Mouse (Mus musculus) MEL (cell line): ENCODE data around the gene Igf2bp3. TPM values are rescaled to one million over a fixed set of nuclear protein-coding genes. Genes with fewer than 3 reads are reported as not detected.

Source experiments
- DNase-seq: peaks from one replicate; pipeline ENCODE4 v3.0.0; 2011; ENCODE audit warnings: low read depth, low spot score
- H3K27ac ChIP-seq: 2 replicates; pipeline ENCODE4 v1.5.1; 2012; ENCODE audit warnings: low read depth, mild to moderate bottlenecking, control low read depth, low read length, moderate library complexity; ENCODE audit not compliant: control insufficient read depth
- H3K27me3 ChIP-seq, 2 experiments: fragments of 150-350 bp in 1 of 2; sonication (generic) in 1 of 2; 2 replicates each; pipeline ENCODE4 v1.6.1; 2012; ENCODE audit warnings: low read length in 2 of 2, mild to moderate bottlenecking in 2 of 2, improper control_type of control experiment in 1 of 2, moderate library complexity in 1 of 2; ENCODE audit not compliant: insufficient read depth in 2 of 2, control insufficient read depth in 1 of 2
- H3K36me3 ChIP-seq, 2 experiments: 2 replicates each; pipeline ENCODE4 v1.6.1; 2012 to 2014; ENCODE audit warnings: low read length in 2 of 2, improper control_type of control experiment in 1 of 2, inconsistent platforms in 1 of 2, mild to moderate bottlenecking in 1 of 2; ENCODE audit not compliant: insufficient read depth in 2 of 2, control insufficient read depth in 1 of 2
- H3K4me1 ChIP-seq, 2 experiments: fragments of 150-350 bp in 1 of 2; sonication (generic) in 1 of 2; 2 replicates each; pipeline ENCODE4 v1.6.1; 2012; ENCODE audit warnings: low read length in 2 of 2, improper control_type of control experiment in 1 of 2, mild to moderate bottlenecking in 1 of 2; ENCODE audit not compliant: insufficient read depth in 2 of 2, control insufficient read depth in 1 of 2
- H3K4me3 ChIP-seq, 2 experiments: fragments of 150-350 bp in 1 of 2; sonication (generic) in 1 of 2; 2 replicates each; pipeline ENCODE4 v1.5.1; 2012; ENCODE audit warnings: low read depth in 2 of 2, low read length in 2 of 2, mild to moderate bottlenecking in 2 of 2, moderate library complexity in 2 of 2, control low read depth in 1 of 2, improper control_type of control experiment in 1 of 2; ENCODE audit not compliant: control insufficient read depth in 1 of 2, insufficient read depth in 1 of 2
- H3K79me2 ChIP-seq: 2 replicates; pipeline ENCODE4 v1.6.1; 2012; ENCODE audit warnings: mild to moderate bottlenecking, low read length, moderate library complexity; ENCODE audit not compliant: control insufficient read depth, poor library complexity, insufficient read depth
- H3K9ac ChIP-seq: 2 replicates; pipeline ENCODE4 v1.6.1; 2012; ENCODE audit warnings: low read depth, mild to moderate bottlenecking, control low read depth, low read length, moderate library complexity; ENCODE audit not compliant: control insufficient read depth, poor library complexity, severe bottlenecking
- H3K9me3 ChIP-seq: fragments of 150-350 bp; sonication (generic); replicated peaks from 2 replicates; pipeline ENCODE4 v1.6.1; 2012; ENCODE audit warnings: mild to moderate bottlenecking, low read length, improper control_type of control experiment, moderate library complexity; ENCODE audit not compliant: insufficient read depth
- EP300 ChIP-seq, 2 experiments: IDR thresholded peaks; 2 replicates each; pipeline ENCODE4 v1.6.1; 2011; ENCODE audit warnings: improper control_type of control experiment in 2 of 2, low read length in 2 of 2, low read depth in 1 of 2, mild to moderate bottlenecking in 1 of 2
- ETS1 ChIP-seq: IDR thresholded peaks from 2 replicates; pipeline ENCODE4 v1.6.1; 2012; ENCODE audit warnings: low read depth, mild to moderate bottlenecking, inconsistent platforms, low read length, improper control_type of control experiment, moderate library complexity
- GATA1 ChIP-seq: IDR thresholded peaks from 2 replicates; pipeline ENCODE4 v1.6.1; 2011; ENCODE audit warnings: low read depth, low read length, improper control_type of control experiment
- HCFC1 ChIP-seq: IDR thresholded peaks from 2 replicates; pipeline ENCODE4 v1.6.1; 2012; ENCODE audit warnings: low read depth, mild to moderate bottlenecking, inconsistent platforms, low read length, improper control_type of control experiment, moderate library complexity
- JUND ChIP-seq: IDR thresholded peaks from 2 replicates; pipeline ENCODE4 v1.6.1; 2011; ENCODE audit warnings: low read depth, mild to moderate bottlenecking, improper control_type of control experiment, low read length
- KAT2A ChIP-seq: conservative IDR thresholded peaks from 2 replicates; pipeline ENCODE4 v1.6.1; 2012; ENCODE audit warnings: low read depth, low read length, improper control_type of control experiment, inconsistent platforms
- MAZ ChIP-seq: IDR thresholded peaks from 2 replicates; pipeline ENCODE4 v1.6.1; 2012; ENCODE audit warnings: low read depth, mild to moderate bottlenecking, inconsistent platforms, low read length, improper control_type of control experiment
- MEF2A ChIP-seq: IDR thresholded peaks from 2 replicates; pipeline ENCODE4 v1.6.1; 2014; ENCODE audit warnings: low read depth, mild to moderate bottlenecking, inconsistent platforms, low read length, improper control_type of control experiment; ENCODE audit not compliant: poor library complexity, insufficient replicate concordance, severe bottlenecking; ENCODE audit errors: extremely low read depth
- MYB ChIP-seq: IDR thresholded peaks from 2 replicates; pipeline ENCODE4 v1.6.1; 2011; ENCODE audit warnings: mild to moderate bottlenecking, low read depth, low read length, improper control_type of control experiment
- MYC ChIP-seq: IDR thresholded peaks from 2 replicates; pipeline ENCODE4 v1.6.1; 2011; ENCODE audit warnings: low read depth, mild to moderate bottlenecking, low read length, improper control_type of control experiment, moderate library complexity
- POLR2A ChIP-seq, 2 experiments: IDR thresholded peaks; 2 replicates each; pipeline ENCODE4 v1.6.1; 2011 to 2012; ENCODE audit warnings: low read length in 2 of 2, mild to moderate bottlenecking in 2 of 2, control low read depth in 1 of 2, improper control_type of control experiment in 1 of 2, low read depth in 1 of 2, moderate library complexity in 1 of 2; ENCODE audit not compliant: control insufficient read depth in 1 of 2, insufficient read depth in 1 of 2, poor library complexity in 1 of 2
- RCOR1 ChIP-seq: IDR thresholded peaks from 2 replicates; pipeline ENCODE4 v1.6.1; 2012; ENCODE audit warnings: low read depth, mild to moderate bottlenecking, inconsistent platforms, low read length, improper control_type of control experiment
- SIN3A ChIP-seq: IDR thresholded peaks from 2 replicates; pipeline ENCODE4 v1.6.1; 2012; ENCODE audit warnings: low read length, improper control_type of control experiment, inconsistent platforms
- TBP ChIP-seq: IDR thresholded peaks from 2 replicates; pipeline ENCODE4 v1.8.0; 2011; ENCODE audit warnings: low read depth, low read length, improper control_type of control experiment
- UBTF ChIP-seq: IDR thresholded peaks from 2 replicates; pipeline ENCODE4 v1.6.1; 2012; ENCODE audit warnings: low read depth, mild to moderate bottlenecking, inconsistent platforms, low read length, improper control_type of control experiment, moderate library complexity, borderline replicate concordance; ENCODE audit not compliant: insufficient read depth
- USF1 ChIP-seq: IDR thresholded peaks from 2 replicates; pipeline ENCODE4 v1.6.1; 2014; ENCODE audit warnings: low read depth, mild to moderate bottlenecking, inconsistent platforms, low read length, improper control_type of control experiment, moderate library complexity
- USF2 ChIP-seq, 2 experiments: IDR thresholded peaks; 2 replicates each; pipeline ENCODE4 v1.6.1; 2011 to 2012; ENCODE audit warnings: improper control_type of control experiment in 2 of 2, low read length in 2 of 2, borderline replicate concordance in 1 of 2, inconsistent platforms in 1 of 2, low read depth in 1 of 2, mild to moderate bottlenecking in 1 of 2; ENCODE audit not compliant: insufficient read depth in 1 of 2
- ZC3H11A ChIP-seq: IDR thresholded peaks from 2 replicates; pipeline ENCODE4 v1.6.1; 2012; ENCODE audit warnings: low read depth, mild to moderate bottlenecking, inconsistent platforms, low read length, improper control_type of control experiment
- polyA plus RNA-seq, 2 experiments: library from polyadenylated mRNA; stranded (reverse) in 1 of 2; unstranded in 1 of 2; fragments of >175 nt in 1 of 2; fragments of >200 nt in 1 of 2; gene quantifications; 2 replicates each; pipeline versions ENCODE4 v1.2.1 to v1.2.4; 2012; ENCODE audit warnings: low replicate concordance in 2 of 2, low read depth in 1 of 2; ENCODE audit not compliant: insufficient read length in 2 of 2, insufficient read depth in 1 of 2, missing spikeins in 1 of 2
- total RNA-seq: library from RNA; depleted of rRNA; stranded (reverse); fragments of 300-350 nt; gene quantifications from 2 replicates; pipeline ENCODE4 v1.2.3, GENCODE M21; 2012

Gene Igf2bp3
- total and polyA plus RNA-seq, 3 experiments = 0.12 to 0.29 TPM; not detected in 1

GRCm38 (mm10) chr6:49173674-49174073, 41.1 kb downstream of the Igf2bp3 start:
- Histone ChIP-seq H3K9me3 (no peaks in the 10 kb centered on the region), H3K9ac (no peak overlapping the region), H3K36me3 (no peaks in the 10 kb centered on the region), H3K79me2 (no peaks in the 10 kb centered on the region), H3K4me3 (no peak overlapping the region), H3K27ac (no peak overlapping the region), H3K4me1 (no peaks in the 10 kb centered on the region), H3K27me3 (peaks cover 0 to 4% of the 10 kb centered on the region in 2 experiments; a peak in 2 of 4 replicates)
- DNase-seq = no peak
- TF ChIP-seq ZC3H11A = no peak
- TF ChIP-seq USF1 = no peak
- TF ChIP-seq KAT2A = no peak
- no peak for TF ChIP-seq MEF2A
- no peak for TF ChIP-seq MYC
- TF ChIP-seq GATA1 = no peak
- TF ChIP-seq EP300 (IDR thresholded peaks at IDR 0.05; ENCODE audit: low read depth in 1 of 2, low read length in 2 of 2) = no peak
- TF ChIP-seq ETS1 = no peak
- no peak for TF ChIP-seq JUND
- TF ChIP-seq POLR2A (IDR thresholded peaks at IDR 0.05; ENCODE audit: control insufficient read depth in 1 of 2, insufficient read depth in 1 of 2, low read depth in 1 of 2, low read length in 2 of 2, poor library complexity in 1 of 2) = no peak

DNA sequence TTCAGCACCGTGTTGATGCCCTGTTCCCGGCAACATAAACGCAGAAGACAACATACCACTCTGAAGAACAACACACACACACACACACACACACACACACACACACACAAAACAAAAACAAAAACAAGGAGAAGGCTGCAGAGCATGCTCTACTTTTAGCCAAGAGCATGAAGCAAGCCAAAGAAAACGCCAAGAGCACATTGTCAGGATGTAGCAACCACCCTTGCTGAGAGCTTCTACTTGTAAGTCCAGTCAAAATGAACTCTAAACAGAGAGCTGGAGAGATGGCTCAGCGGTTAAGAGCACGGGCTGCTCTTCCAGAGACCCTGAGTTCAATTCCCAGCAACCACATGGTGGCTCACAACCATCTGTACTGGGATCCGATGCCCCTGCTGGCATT, 41.5 kb downstream of the Igf2bp3 start:
- no peak for TF ChIP-seq USF2 (IDR thresholded peaks at IDR 0.05; ENCODE audit: borderline replicate concordance in 1 of 2, insufficient read depth in 1 of 2, low read depth in 1 of 2, low read length in 2 of 2)
- no peak for TF ChIP-seq TBP
- TF ChIP-seq GATA1 = no peak
- Histone ChIP-seq H3K9ac (no peak overlapping the region), H3K27me3 (peaks cover 0 to 4% of the 10 kb centered on the region in 2 experiments; a peak in 2 of 4 replicates), H3K4me1 (no peaks in the 10 kb centered on the region), H3K27ac (no peak overlapping the region), H3K9me3 (no peaks in the 10 kb centered on the region), H3K4me3 (no peak overlapping the region), H3K36me3 (no peaks in the 10 kb centered on the region), H3K79me2 (no peaks in the 10 kb centered on the region)
- DNase-seq = no peak

- Histone ChIP-seq H3K27ac (no peak overlapping the region), H3K27me3 (peaks cover 0 to 2% of the 10 kb centered on the region in 2 experiments; a peak in 2 of 4 replicates), H3K9me3 (no peaks in the 10 kb centered on the region), H3K9ac (no peak overlapping the region), H3K79me2 (no peaks in the 10 kb centered on the region), H3K4me1 (no peaks in the 10 kb centered on the region), H3K4me3 (no peak overlapping the region), H3K36me3 (no peaks in the 10 kb centered on the region)
- DNase-seq = no peak
- no peak for TF ChIP-seq ETS1
- no peak for TF ChIP-seq UBTF
- TF ChIP-seq HCFC1 = no peak
- TF ChIP-seq RCOR1 = no peak
- TF ChIP-seq TBP = no peak
- no peak for TF ChIP-seq USF2 (IDR thresholded peaks at IDR 0.05; ENCODE audit: borderline replicate concordance in 1 of 2, insufficient read depth in 1 of 2, low read depth in 1 of 2, low read length in 2 of 2)
- TF ChIP-seq MYB = no peak
- TF ChIP-seq MAZ = no peak
- TF ChIP-seq SIN3A = no peak
- no peak for TF ChIP-seq GATA1
These were observed 43.5 kb downstream of the Igf2bp3 start for GRCm38 (mm10) chr6:49171216-49171615.
